Mouse (Mus musculus): ENCODE measurements around the gene Slc16a4.

Slc16a4 gene

GRCm38 (mm10) chr3:107360341-107360740 is 69.3 kb downstream of the Slc16a4 start:
- DNase-seq (ENCODE audit: low spot score in 2 of 2) = no peak

All from left cerebral cortex, adult 9 months (tissue).